Mouse (Mus musculus) ovary, postnatal 10 days (tissue): ENCODE measurements around the gene Pdcd1.
"Not testable (repeated sequence)": the region's sequence is repeated elsewhere in the genome, so short reads cannot be mapped to it uniquely, and the experiment has no call there.

Experiments used
- DNase-seq: peaks from one replicate; pipeline ENCODE4 v3.0.0; 2022; ENCODE audit warnings: low spot score

The Pdcd1 gene

GRCm38 (mm10) chr1:94052373-94052772, at the start of gene Pdcd1:
TSS of gene Pdcd1 (minus strand) at chr1:94052553.
- DNase-seq: no peak

- DNase-seq: no peak
Observed at GRCm38 (mm10) chr1:94091788-94092187, 39.4 kb upstream of the Pdcd1 start.

- no peak for DNase-seq
Observed at GRCm38 (mm10) chr1:94086311-94086898, 34.1 kb upstream of the Pdcd1 start.

- DNase-seq: no peak
Observed at GRCm38 (mm10) chr1:94085324-94086105, 33.2 kb upstream of the Pdcd1 start.

GRCm38 (mm10) chr1:94081761-94082160, 29.4 kb upstream of the Pdcd1 start:
- DNase-seq: no peak

GRCm38 (mm10) chr1:94081191-94081590, 28.8 kb upstream of the Pdcd1 start:
- DNase-seq: no peak

GRCm38 (mm10) chr1:94080718-94081117, 28.4 kb upstream of the Pdcd1 start:
- no peak for DNase-seq

- DNase-seq: peak; percentile 49
Observed at GRCm38 (mm10) chr1:94078835-94079440, 26.6 kb upstream of the Pdcd1 start.

- DNase-seq: no peak
Observed at GRCm38 (mm10) chr1:94078314-94078713, 26.0 kb upstream of the Pdcd1 start.

GRCm38 (mm10) chr1:94076702-94077101, 24.3 kb upstream of the Pdcd1 start:
- no peak for DNase-seq

GRCm38 (mm10) chr1:94074756-94075155, 22.4 kb upstream of the Pdcd1 start:
- DNase-seq: no peak

GRCm38 (mm10) chr1:94058281-94058680, 5.9 kb upstream of the Pdcd1 start:
- DNase-seq: not testable (repeated sequence)

- DNase-seq: no peak
Observed at GRCm38 (mm10) chr1:94057401-94057800, 5.0 kb upstream of the Pdcd1 start.

- DNase-seq: no peak
Observed at GRCm38 (mm10) chr1:94055966-94056365, 3.6 kb upstream of the Pdcd1 start.

- DNase-seq: no peak
Observed at GRCm38 (mm10) chr1:94054481-94054880, 2.1 kb upstream of the Pdcd1 start.

GRCm38 (mm10) chr1:94053530-94054216, 1.3 kb upstream of the Pdcd1 start:
- no peak for DNase-seq

GRCm38 (mm10) chr1:94051104-94051503, 1.2 kb downstream of the Pdcd1 start:
- no peak for DNase-seq

GRCm38 (mm10) chr1:94046544-94046943, 5.8 kb downstream of the Pdcd1 start:
- DNase-seq: no peak

GRCm38 (mm10) chr1:94045559-94045958, 6.8 kb downstream of the Pdcd1 start:
- DNase-seq: no peak

GRCm38 (mm10) chr1:94040391-94040790, 12.0 kb downstream of the Pdcd1 start:
- no peak for DNase-seq

- DNase-seq: peak; percentile 51
Observed at GRCm38 (mm10) chr1:94034984-94035743, 17.2 kb downstream of the Pdcd1 start.

GRCm38 (mm10) chr1:94033075-94033602, 19.2 kb downstream of the Pdcd1 start:
- DNase-seq: no peak
